Mouse (Mus musculus): Measurements from ENCODE around the gene Pmepa1. TPM values are rescaled to one million over a fixed set of nuclear protein-coding genes. Genes with fewer than 3 reads are reported as not detected.

Pmepa1 gene
- total RNA-seq (2021): 10 to 100 TPM; 27.1 to 27.4 TPM

DNA sequence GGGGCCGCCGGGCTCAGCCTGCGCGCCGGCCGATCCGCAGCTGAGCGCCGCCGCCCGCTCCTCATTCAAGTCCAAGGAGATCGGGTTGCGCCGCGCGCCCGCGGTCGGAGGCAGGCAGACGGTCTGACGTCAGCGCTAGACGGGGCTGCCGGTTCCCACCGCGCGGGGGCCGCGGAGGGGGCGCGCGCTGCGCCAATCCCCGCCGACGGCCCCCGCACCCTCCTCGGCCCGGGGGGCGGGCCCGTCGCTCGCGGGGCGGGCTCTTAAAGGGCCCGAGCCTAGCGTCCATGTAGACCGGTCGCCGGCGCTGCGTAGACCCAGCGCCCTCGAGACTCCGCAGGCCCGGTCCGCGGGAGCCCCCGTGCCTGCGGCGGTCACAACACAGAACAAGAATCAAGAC, at the start of gene Pmepa1:
TSS of gene Pmepa1 (minus strand) at position 125 of the 400 bp plus-strand sequence.
- intact Hi-C loops (cut with DNase I): loop anchor here (2.0 to 10.0 kb wide), 2 partner anchors 58 to 378 kb away; partner anchors contain the start of gene Rab22a
- peak; percentile 90 to 92 for DNase-seq

DNA sequence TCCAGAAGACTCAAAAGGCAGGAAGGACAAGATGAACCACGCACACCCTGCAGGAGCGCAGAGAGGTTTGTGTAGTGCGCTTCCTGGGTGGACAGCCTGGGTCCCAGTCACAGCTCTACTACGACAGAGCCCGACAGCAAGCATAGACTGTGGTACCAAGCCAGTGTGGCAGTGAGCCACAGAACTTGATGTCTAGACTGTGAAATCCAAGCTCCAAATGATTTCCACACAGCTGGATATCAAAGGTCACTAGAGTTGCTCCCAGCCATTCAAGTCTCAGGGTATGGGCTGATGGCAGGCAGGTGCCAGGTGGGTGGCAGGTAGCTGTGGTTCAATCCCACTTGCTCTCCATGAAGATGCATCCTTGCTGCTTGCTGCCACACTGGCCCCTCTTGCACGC, 45.4 kb upstream of the Pmepa1 start:
- no peak for DNase-seq
- intact Hi-C loops (cut with DNase I): no loop called here

DNA sequence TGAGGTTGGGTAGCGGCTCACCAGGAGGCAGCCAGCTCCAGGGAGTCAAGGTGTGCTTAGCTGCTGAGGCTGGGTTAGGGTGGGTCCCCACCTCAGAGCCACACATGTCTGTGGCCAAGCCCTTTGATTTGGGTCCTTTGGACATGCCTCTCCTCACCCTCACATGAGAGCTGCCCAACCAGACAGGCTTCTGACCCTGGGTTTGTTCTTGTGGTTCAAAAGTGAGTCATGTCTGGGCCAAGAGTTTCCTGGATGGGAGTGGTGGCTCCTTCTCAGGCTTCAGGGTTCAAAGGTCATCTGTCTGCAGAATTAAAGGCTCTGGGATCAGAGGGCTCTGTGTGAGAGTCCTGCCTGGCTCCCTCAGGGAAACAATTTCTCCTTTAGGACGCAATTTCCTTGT, 44.9 kb upstream of the Pmepa1 start:
- no peak for DNase-seq
- intact Hi-C loops (cut with DNase I): no loop called here

DNA sequence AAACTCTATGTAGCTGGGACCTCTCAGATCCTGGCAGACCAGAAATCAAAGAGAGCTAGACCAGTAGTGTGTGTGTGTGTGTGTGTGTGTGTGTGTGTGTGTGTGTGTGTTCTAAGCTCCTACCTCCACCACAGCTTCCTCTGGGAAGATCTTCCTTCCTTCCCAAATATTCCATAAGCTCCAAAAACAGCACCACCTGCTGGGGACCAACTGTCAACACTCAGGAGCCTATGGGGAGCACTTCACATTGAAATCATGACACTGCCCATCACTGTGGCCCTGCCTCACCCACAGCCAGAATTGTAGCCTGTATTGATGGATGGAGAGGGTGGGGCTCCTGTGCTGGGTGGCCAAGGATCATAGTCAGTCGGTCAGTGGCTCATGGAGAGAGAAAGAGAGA, 38.0 kb upstream of the Pmepa1 start:
- intact Hi-C loops (cut with DNase I): no loop called here
- no peak for DNase-seq

DNA sequence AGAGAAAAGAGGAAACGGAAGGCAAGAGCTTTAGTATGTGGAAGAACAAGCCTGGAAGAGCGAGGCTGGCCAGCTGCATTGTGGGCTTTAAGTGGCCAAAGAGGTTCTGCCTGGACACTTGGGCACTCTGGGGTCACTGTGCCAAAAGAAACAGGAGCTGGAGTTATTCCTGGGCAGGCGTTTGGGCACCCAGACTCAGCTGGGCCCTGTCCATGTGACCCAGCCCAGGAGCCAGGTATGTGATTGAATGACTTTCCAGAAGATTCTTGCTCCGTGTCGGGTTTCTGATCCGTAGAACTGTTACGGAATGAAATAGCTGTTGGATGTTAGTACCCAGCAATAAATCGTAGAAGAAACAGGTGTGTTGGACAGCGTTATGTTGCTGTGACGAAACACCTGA, 32.2 kb upstream of the Pmepa1 start:
- DNase-seq: no peak
- intact Hi-C loops (cut with DNase I): loop anchor here (1.0 kb wide), 1 partner anchor 27 kb away; no protein-coding TSS in a partner anchor

DNA sequence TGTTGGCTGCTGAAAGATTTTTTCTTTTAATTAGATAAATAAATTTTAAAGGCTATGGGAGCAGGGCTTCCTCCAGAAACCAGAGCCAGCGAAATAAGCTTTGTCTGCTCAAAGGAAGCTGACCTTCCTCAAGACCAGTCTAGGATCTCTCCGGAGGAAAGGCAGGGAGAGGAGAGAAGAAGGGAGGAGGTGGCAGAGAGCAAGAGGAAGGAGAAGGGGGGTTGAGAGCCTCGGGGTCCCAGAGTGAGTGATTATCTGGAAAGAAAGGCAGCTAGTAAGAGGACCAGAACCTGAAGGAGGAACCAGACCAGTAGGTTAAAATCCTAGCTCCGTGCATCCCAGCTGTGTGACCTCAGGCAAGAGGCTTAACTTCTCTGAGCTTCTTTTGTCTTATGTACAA, 31.7 kb upstream of the Pmepa1 start:
- intact Hi-C loops (cut with DNase I): loop anchor here (1.0 kb wide), 1 partner anchor 27 kb away; no protein-coding TSS in a partner anchor

DNA sequence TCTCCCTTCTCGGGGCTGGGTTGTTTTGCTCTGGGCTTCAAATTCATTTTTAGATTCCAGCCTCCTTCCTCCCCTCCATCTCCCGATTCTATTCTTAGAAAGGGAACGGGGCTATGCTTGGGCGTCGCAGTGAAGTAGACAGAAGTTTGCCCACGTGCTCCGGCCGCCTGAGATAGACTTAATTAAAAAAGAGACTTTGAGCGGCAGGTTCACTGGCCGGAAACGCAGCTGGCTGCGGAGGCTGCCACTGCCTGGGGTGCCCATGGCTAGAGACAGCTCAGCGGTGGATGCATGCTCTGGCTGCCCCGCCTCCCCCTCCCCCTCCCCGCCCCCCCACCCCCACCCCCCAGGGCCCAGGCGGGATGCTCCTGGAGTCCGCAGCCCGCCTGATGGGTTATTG, 31.2 kb upstream of the Pmepa1 start:
- peak; percentile 37 to 45 for DNase-seq
- intact Hi-C loops (cut with DNase I): no loop called here

More for the DNA sequence above, 31.7 kb upstream of the Pmepa1 start:
- no peak for DNase-seq

DNA sequence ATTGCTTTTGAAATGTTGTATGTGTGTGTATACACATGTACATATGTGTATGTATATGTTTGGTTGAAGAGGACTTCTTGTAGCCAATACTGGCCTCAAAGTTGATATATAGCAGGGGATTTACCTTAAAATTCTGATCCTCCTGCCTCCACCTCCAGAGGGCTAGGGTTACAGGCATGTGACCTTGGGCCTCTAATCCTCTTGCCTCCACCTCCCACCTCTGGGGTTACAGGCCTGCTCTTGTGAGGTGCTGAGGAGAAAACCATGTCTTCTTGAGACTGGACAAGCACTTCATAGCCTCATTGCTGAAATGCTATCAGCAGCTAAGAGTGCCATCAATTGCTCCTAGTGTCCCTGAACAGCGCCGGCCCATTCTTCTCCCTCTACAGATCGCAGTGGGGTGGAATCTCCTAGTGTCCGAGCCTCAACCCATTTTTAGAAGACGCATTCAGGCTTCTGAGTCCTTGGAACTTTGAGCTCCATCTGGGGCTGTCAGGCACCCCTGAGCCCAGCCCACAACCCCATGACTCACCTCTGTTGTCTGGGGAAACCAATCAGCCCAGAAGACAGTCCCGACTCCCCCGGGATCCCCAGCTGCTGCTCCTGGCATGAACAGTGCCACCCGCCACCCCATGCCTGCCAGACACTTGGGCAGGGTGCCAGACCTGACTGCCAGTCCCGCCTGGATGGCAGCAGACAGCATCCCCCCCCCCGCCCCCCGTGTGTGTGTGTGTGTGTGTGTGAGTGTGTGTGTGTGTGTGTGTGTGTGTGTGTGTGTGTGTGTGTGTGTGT, 30.6 kb upstream of the Pmepa1 start:
- intact Hi-C loops (cut with DNase I): no loop called here
- DNase-seq: peak; percentile 68 to 73

DNA sequence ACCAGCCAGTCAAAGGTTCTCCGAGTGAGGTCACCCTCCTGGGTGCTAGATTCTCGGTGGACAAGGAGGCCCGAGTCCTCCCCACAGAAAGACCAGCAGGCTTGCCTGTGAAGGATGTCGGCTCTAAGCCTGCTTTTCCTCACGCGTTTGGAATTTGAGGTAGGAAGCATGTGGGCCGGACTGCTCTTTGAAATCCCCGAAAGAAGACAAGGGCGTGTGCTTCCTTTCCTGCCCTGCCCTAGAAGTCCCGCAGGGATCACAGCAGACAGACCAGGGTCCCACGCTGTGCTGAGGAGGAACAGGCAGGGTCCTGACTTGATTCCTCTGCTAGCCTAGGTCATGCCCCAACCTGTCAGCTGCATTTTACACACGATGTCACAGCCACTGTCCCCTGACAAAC, 28.7 kb upstream of the Pmepa1 start:
- no peak for DNase-seq
- intact Hi-C loops (cut with DNase I): no loop called here

DNA sequence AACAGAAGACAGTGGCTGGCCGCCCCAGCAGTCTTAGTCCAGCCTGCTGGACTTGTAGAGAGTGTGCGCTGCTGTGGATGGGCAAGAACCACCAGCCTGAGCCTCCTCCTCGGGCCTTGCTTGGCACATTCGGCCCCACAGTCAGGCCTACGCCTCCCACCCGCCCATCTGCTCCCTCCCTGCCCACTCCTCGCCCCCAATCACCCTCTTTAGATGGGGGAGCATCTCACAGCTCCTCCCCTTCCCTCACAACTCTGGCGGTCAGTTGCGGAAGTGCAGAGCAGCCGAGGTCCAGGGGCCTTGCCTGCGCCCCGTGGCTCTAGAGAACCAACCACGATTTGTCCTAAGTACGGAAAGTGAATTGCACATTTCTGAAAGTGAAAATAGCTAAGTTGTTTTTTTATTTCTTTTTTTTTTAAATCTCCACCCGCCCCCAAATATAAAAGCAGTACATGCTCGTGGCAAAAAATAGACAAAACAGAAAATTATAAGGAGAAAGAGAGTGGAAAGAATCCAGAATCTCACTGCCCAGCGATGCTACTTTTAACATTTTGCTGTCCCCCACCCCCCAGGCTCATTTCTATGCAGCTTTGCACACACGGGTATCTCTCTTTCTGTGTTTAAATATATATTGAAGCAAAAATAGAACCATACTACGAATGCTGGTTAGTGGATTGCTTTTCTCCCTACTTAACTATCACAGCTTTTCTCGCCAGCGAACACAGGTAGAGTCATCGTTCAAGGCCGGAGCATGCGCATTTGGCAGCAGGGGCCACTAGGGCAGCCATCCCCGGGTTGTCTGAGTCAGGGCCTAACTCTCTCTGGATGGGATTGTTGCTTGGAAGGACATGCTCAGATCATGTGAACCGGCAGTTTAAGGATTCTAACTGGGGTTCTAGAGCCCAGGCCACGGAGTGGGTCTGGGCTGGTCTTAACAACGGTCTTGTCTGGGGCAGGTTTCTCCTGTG, 24.6 kb upstream of the Pmepa1 start:
- DNase-seq: peak; percentile 33 to 38
- intact Hi-C loops (cut with DNase I): no loop called here

DNA sequence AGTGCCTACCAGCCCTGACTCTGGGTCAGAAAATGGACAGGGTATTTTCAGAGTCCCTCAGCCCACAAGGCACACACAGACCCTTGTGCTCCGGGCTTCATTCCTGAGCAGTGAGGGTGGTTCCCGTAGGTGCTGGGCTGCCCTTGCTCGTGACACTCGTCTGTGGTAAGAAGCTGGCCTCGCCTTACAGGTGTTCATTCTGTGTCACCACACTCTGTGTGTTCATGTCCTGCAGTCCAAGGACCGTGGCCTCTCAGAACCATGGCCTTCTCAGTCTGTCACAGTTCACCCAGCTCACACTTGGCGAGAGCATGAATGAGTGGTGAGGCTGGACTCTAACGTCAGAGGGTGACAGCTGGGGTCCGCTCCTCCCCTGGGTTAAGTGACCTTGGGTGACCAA, 20.1 kb upstream of the Pmepa1 start:
- intact Hi-C loops (cut with DNase I): no loop called here
- DNase-seq: no peak

DNA sequence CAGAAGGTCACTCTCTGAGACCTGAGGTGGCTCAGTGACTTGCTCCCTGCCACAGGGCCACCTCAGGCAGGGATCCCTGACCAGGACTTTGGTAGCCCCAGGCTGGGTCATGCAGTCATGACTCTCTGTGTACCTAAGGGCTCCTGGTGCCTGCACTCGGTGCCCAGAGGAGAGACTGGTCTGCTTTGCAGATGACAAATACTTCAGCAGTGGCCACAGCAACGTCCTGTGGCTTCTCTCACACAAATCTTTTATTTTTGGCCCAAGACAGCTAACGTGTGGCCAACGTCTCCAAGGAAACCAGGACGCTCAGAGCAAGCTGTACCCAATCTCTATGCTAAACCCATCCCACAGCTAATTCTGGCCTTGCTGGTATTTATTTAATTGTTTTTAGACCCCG, 16.7 kb upstream of the Pmepa1 start:
- intact Hi-C loops (cut with DNase I): no loop called here
- no peak for DNase-seq

DNA sequence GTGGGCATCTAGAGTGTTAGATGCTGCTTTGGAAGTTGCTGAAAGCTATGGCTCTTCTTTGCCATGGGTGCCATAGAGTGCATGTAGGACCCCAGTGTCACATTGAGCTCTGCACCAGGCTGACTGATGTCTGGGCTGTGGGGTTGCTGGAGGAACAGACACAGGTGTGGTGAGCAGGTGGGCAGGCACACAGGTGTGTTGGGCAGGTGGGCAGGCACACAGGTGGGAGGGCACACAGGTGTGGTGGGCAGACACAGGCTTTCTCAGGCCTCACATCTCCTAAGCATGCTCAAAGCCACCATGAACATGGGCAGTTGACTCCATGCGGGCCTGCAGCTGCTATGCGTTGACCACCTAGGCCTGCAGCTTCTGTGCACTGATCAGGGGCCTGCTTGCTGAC, 16.2 kb upstream of the Pmepa1 start:
- intact Hi-C loops (cut with DNase I): no loop called here
- DNase-seq: no peak

DNA sequence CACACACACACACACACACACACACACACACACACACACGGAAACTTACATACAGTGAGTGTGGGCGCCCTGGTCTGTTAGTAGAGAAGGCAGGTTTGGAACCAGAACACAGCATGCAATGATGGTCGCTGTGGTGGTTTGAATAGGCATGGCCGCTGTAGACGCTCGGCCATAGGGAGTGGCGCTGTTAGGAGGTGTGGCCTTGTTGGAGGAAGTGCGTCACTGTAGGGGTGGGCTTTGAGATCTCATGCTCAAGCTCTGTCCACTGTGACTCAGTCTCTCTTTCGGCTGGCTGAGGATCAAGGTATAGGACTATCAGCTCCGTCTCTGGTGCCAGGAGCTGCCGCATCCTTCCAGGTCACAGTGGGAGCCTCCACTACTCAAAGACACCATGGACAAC, 14.6 kb upstream of the Pmepa1 start:
- DNase-seq: no peak
- intact Hi-C loops (cut with DNase I): no loop called here

DNA sequence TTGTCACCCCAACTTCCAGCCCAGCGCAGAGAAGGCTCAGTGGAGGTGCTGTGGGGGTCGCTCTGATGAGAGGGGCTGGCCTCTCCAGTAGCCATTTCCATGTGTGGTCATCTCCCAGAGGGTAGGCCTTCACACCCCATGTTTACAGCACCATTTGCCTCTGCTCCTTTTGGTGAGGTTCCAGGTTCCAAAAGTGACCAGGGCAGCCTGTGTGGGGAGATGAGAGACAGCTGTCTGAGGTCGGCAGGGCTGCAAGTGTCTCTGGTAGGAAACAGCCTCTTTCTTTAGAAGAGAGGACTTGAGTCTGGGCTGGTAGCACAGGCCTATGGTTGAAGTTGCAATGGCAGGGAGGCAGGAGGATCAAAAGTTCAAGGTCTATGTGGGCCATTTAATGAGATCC, 13.6 kb upstream of the Pmepa1 start:
- no peak for DNase-seq
- intact Hi-C loops (cut with DNase I): no loop called here

DNA sequence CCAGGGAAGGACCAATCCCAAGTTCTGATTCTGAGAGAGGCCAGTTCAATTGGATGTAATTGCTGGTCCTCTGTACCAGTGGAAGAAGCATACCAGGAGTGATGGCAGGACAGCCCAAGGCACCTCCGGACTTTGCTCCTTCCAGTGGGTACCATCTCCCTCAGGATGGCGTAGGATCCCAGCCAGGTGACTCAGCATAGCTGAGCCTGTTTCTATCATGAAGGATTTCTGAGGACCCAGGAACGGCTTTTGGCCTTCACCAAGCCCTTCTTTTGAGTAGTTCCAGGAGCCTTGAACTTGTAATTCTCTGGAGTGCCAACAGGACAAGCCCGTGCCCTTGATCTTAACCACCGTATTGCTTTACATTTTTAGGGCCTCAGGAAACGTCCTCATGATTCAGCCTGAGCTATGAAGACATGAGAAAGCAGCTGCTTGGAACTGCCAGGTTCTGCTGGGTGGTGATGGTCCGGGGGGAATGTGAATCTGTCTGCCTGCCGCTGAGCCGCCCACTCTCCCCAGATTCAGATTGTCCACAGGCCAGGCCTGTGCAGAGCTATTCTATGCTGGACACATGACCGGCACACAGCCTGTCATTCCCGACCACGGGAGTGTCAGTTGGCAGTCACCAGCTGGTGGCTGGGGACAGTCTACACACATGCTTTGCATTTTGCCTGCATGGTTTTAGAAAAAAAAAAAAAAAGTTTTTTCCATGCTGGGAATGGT, 9.6 kb upstream of the Pmepa1 start:
- DNase-seq: no peak
- intact Hi-C loops (cut with DNase I): no loop called here

DNA sequence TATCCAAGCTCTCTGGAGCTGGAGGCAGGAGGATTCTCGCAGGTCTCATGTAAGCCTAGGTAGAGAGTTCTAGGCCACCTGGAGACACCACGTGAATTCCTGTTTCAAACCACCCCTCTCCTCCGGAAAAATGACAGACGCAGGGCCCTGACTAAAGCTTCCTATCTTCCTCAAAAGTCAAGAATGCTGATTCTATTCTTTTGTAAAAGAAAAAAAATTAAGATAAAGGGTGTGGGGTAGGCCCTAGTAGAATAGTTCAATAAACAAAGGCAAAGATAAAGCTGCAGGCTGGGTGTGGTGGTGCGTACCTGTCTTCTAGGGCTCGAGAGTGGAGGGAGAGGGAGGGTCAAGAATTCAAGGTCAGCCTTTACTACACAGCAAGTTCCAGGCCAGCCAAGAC, 8.4 kb upstream of the Pmepa1 start:
- intact Hi-C loops (cut with DNase I): no loop called here
- no peak for DNase-seq

DNA sequence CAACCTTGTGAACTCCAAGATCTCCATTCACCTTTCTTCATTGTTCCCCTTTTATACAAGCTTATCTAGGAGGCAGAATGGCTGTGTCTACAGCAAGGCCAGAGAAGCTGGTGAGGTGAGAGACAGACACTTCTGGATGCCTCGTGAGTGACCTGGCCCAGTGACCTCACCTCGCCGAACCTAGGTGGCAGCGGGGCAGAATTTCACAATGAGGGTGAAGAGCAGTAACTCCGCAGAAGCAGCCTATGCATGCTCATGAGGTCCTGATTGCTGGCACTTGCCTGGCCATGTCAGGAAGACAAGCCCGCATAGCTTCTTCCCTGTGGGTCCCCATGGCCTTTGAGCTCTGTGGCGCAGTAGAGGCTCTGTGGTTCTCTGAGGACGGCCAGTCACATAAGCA, 5.9 kb upstream of the Pmepa1 start:
- intact Hi-C loops (cut with DNase I): no loop called here
- no peak for DNase-seq

DNA sequence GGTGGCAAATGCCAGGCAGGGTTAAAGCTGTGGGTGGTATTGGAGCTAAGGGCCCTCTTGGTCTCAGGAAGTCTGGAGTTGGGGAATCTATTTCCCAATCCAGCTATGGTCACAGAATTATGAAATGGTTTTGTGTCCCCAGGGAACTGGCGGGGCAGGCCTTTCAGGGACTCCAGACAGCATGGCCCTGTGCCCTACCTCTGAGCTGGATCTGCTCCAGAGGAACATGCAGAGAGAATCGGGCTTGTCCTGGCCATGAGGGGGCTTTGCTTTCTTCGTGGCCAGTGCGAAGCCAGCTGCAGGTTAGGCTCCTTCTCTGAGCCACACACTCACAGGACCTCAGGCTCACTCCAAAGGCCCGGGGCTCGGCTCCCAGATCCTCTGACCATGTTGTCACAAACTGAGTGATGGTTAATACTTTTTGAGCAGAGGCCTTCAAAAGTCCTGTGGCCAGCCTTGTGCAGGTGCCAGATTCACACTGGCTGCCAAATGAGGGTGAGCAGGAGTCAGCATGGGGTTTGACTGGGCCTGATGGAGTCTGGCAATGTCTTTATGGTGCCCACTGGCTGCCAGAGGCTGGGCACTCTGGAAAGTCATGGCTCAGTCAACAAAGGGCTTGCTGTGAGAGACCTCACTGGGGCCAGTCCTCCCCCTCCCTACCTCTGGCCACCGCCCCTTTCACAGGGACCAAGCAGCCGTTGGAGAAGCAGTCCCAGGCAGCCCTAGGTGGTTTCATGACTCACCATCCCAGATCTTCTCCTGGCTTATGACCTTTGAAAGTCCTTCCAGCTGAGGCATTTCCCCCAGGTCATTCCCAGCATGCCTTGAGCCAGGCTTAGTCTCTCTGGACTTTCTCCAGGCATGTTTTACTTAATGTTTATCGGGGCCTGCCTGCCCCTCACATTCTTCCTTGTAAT, 4.9 kb upstream of the Pmepa1 start:
- peak; percentile 67 to 70 for DNase-seq
- intact Hi-C loops (cut with DNase I): no loop called here
